Mouse (Mus musculus) megakaryocyte, embryonic 14.5 days (primary cell): ENCODE measurements at regions not wholly inside any gene's neighbourhood (a gene's known extent, or its start where the extent isn't known, plus 50 kb on each side); places are given as distances from the start of the nearest gene placed in this dataset.

ENCODE experiments used
- FLI1 ChIP-seq: IDR thresholded peaks from 2 replicates; pipeline ENCODE4 v1.6.1; 2012; ENCODE audit warnings: low read length, inconsistent platforms, mixed read lengths
- GATA1 ChIP-seq: IDR thresholded peaks from 3 replicates; pipeline ENCODE4 v1.6.1; 2012; ENCODE audit warnings: mixed read lengths, low read length, inconsistent platforms, borderline replicate concordance

DNA sequence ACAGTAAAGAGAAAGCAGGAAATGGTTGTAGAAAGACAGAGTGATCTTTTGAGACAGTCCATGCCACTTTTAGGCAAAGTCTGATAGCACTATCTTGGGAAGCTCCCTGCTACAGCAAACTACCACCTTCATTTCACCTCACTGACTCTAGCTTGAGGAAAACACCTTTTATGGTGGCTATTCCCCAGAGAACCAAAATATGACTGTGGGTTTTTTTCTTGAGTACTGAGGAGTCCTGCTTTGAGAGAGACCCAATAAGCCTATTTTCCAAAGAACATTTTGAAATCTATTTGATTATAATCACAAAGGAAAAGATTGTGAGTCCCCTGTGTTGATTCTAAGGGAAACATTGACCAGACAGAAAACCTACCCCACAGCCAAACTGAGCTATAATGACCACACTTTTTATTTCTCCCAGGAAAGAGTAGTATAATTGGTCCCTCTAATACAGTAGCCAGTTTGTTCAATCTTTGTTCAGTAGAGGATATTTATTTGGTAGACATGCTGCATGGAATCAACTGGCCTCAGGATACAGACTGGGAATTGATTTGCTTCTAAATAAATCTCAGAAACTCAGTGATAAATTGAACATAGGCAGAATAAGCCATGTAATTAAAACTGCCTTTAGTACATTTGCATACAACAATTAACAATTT, 468.6 kb downstream of the Hace1 start:
- TF ChIP-seq GATA1, result no peak
- no peak for TF ChIP-seq FLI1
